Mouse (Mus musculus) inflammation-experienced regulatory T-cells (primary cell): ENCODE measurements around the gene Olfr878. TPM values are rescaled to one million over a fixed set of nuclear protein-coding genes. Genes with fewer than 3 reads are reported as not detected.

ENCODE experiments used
- polyA plus RNA-seq, 2 experiments: library from polyadenylated mRNA; unstranded; fragments of 100-300 nt; shearing (Covaris generic); gene quantifications; one replicate each; pipeline ENCODE4 v1.2.1; 2017

Gene Olfr878
- polyA plus RNA-seq, result 1 to 10 TPM in 1 of 2 experiments, under 1 TPM in 1; 0.12 to 1.7 TPM

GRCm38 (mm10) chr9:37917540-37917939 lies at the start of gene Olfr878:
Gene Olfr878, plus strand, starts transcription at chr9:37917840.

GRCm38 (mm10) chr9:37896661-37897060 lies 21.0 kb upstream of the Olfr878 start, which contains the start of gene Olfr145:
Gene Olfr145, plus strand, starts transcription at chr9:37896724.

Other genes with a start within 250 kb of the Olfr878 start
- gene Panx3, start 248.6 kb upstream of the Olfr878 start, polyA plus RNA-seq, result under 1 TPM; 0.22 to 0.43 TPM
- 1 to 10 TPM in 1 of 2 experiments, under 1 TPM in 1; 0.07 to 2.7 TPM for gene Olfr160, start 201.6 kb upstream of the Olfr878 start, polyA plus RNA-seq
- not detected for gene Olfr874, start 172.7 kb upstream of the Olfr878 start, polyA plus RNA-seq
- gene Olfr875, start 146.0 kb upstream of the Olfr878 start, polyA plus RNA-seq, result not detected
- gene Olfr876, start 114.8 kb upstream of the Olfr878 start, polyA plus RNA-seq, result 1 to 10 TPM in 1 of 2 experiments, under 1 TPM in 1; 0.17 to 1.7 TPM
- gene Olfr877, start 63.6 kb upstream of the Olfr878 start, polyA plus RNA-seq, result under 1 TPM; 0.13 to 0.89 TPM
- gene Olfr145, start 21.1 kb upstream of the Olfr878 start, polyA plus RNA-seq, result under 1 TPM in 1 of 2 experiments, not detected in 1; 0.76 TPM
- under 1 TPM; 0.40 to 0.48 TPM for gene Olfr881, start 74.0 kb downstream of the Olfr878 start, polyA plus RNA-seq
- not detected for gene Olfr883, start 108.0 kb downstream of the Olfr878 start, polyA plus RNA-seq
- not detected for gene Olfr884, start 128.7 kb downstream of the Olfr878 start, polyA plus RNA-seq
- gene Olfr885, start 143.5 kb downstream of the Olfr878 start, polyA plus RNA-seq, result not detected
- gene Olfr887, start 166.2 kb downstream of the Olfr878 start, polyA plus RNA-seq, result under 1 TPM; 0.05 to 0.07 TPM
- gene Olfr888, start 190.3 kb downstream of the Olfr878 start, polyA plus RNA-seq, result not detected
- gene Olfr889, start 197.4 kb downstream of the Olfr878 start, polyA plus RNA-seq, result 1 to 10 TPM in 1 of 2 experiments, under 1 TPM in 1; 0.12 to 1.2 TPM
- gene Olfr890, start 224.7 kb downstream of the Olfr878 start, polyA plus RNA-seq, result 1 to 10 TPM in 1 of 2 experiments, not detected in 1; 1.7 TPM